In genomic region chr3:34836741-34837267, GRCm38 (mm10) we compare ENCODE assay signal across 13 mouse cellular contexts.
DNase-seq lines count a peak whose midpoint lies in the region; ATAC-seq lines count a peak whose summit lies in the region.
"Had no signal": no experiment of that assay in that cellular context is flagged by ENCODE, and none has a peak within 500 bp of the region (broad histone marks: within the 10 kb centered on the region; RNA-seq: fewer than 3 reads in every experiment).

No protein-coding gene starts in this region.

- H3K27ac ChIP-seq in hindbrain, embryonic 13.5 days = no peak overlapping the region
- no peak overlapping the region for H3K27ac ChIP-seq in hindbrain, embryonic 11.5 days (ENCODE audit: low read depth, low read length)
- no peak overlapping the region for H3K27ac ChIP-seq in embryonic facial prominence, embryonic 12.5 days
- H3K27ac ChIP-seq in forebrain, embryonic 16.5 days (ENCODE audit: low read length) = no peak overlapping the region
- H3K27ac ChIP-seq in neural tube, embryonic 14.5 days (ENCODE audit: low read depth, low read length) = no peak overlapping the region
- H3K27ac ChIP-seq: heart, adult 2 months; liver, embryonic 13.5 days had no signal

- H3K27me3 ChIP-seq in hindbrain, embryonic 13.5 days = 0 out of 2 replicates have a peak, but pooled peaks cover 5% of the 10 kb centered on the region
- H3K27me3 ChIP-seq in hindbrain, embryonic 11.5 days (ENCODE audit: control insufficient read depth, insufficient read depth, low read length) = no peaks in the 10 kb centered on the region
- 0 out of 2 replicates have a peak, but pooled peaks cover 3% of the 10 kb centered on the region for H3K27me3 ChIP-seq in embryonic facial prominence, embryonic 12.5 days
- H3K27me3 ChIP-seq in forebrain, embryonic 16.5 days (replicated peaks; ENCODE audit: control insufficient read depth, insufficient read depth, low read length) = no peaks in the 10 kb centered on the region
- peaks cover 4% of the 10 kb centered on the region; the same call in 1 of the 2 replicates for H3K27me3 ChIP-seq in neural tube, embryonic 14.5 days (ENCODE audit: control insufficient read depth, insufficient read depth, low read length)
- H3K27me3 ChIP-seq: liver, embryonic 13.5 days; megakaryocyte, embryonic 14.5 days had no signal

- no peaks in the 10 kb centered on the region for H3K9me3 ChIP-seq in hindbrain, embryonic 13.5 days
- no peaks in the 10 kb centered on the region for H3K9me3 ChIP-seq in hindbrain, embryonic 11.5 days (ENCODE audit: control insufficient read depth, low read length)
- no peaks in the 10 kb centered on the region for H3K9me3 ChIP-seq in embryonic facial prominence, embryonic 12.5 days
- H3K9me3 ChIP-seq in forebrain, embryonic 16.5 days (ENCODE audit: control insufficient read depth, low read length) = no peaks in the 10 kb centered on the region
- H3K9me3 ChIP-seq in neural tube, embryonic 14.5 days (ENCODE audit: control insufficient read depth, low read length) = no peaks in the 10 kb centered on the region
- H3K9me3 ChIP-seq: liver, embryonic 13.5 days had no signal

- no peak overlapping the region for H3K4me3 ChIP-seq in hindbrain, embryonic 13.5 days
- H3K4me3 ChIP-seq in hindbrain, embryonic 11.5 days (ENCODE audit: low read depth, low read length) = no peak overlapping the region
- H3K4me3 ChIP-seq in embryonic facial prominence, embryonic 12.5 days = no peak overlapping the region
- H3K4me3 ChIP-seq in forebrain, embryonic 16.5 days (replicated peaks; ENCODE audit: low read length) = no peak overlapping the region
- H3K4me3 ChIP-seq in neural tube, embryonic 14.5 days (ENCODE audit: low read depth, low read length) = no peak overlapping the region
- H3K4me3 ChIP-seq: heart, adult 2 months; liver, embryonic 13.5 days; megakaryocyte, embryonic 14.5 days had no signal

- H3K36me3 ChIP-seq in hindbrain, embryonic 13.5 days = no peaks in the 10 kb centered on the region
- no peaks in the 10 kb centered on the region for H3K36me3 ChIP-seq in hindbrain, embryonic 11.5 days (ENCODE audit: control insufficient read depth, insufficient read depth, low read length)
- no peaks in the 10 kb centered on the region for H3K36me3 ChIP-seq in embryonic facial prominence, embryonic 12.5 days
- H3K36me3 ChIP-seq in forebrain, embryonic 16.5 days (ENCODE audit: control insufficient read depth, insufficient read depth) = no peaks in the 10 kb centered on the region
- no peaks in the 10 kb centered on the region for H3K36me3 ChIP-seq in neural tube, embryonic 14.5 days (ENCODE audit: control insufficient read depth, insufficient read depth, low read length)
- H3K36me3 ChIP-seq: liver, embryonic 13.5 days had no signal

- H3K4me1 ChIP-seq in hindbrain, embryonic 13.5 days (replicated peaks) = peaks cover 21% of the 10 kb centered on the region
- no peaks in the 10 kb centered on the region for H3K4me1 ChIP-seq in hindbrain, embryonic 11.5 days (replicated peaks; ENCODE audit: control insufficient read depth, insufficient read depth, low read length)
- H3K4me1 ChIP-seq in embryonic facial prominence, embryonic 12.5 days = peaks cover 4% of the 10 kb centered on the region; the same call in 1 of the 2 replicates
- peaks cover 21% of the 10 kb centered on the region for H3K4me1 ChIP-seq in forebrain, embryonic 16.5 days (replicated peaks; ENCODE audit: control insufficient read depth, insufficient read depth, low read length)
- H3K4me1 ChIP-seq in neural tube, embryonic 14.5 days (ENCODE audit: control insufficient read depth, insufficient read depth, low read length) = peaks cover 10% of the 10 kb centered on the region
- H3K4me1 ChIP-seq: liver, embryonic 13.5 days; megakaryocyte, embryonic 14.5 days had no signal

- no peak overlapping the region for H3K9ac ChIP-seq in hindbrain, embryonic 13.5 days
- H3K9ac ChIP-seq in hindbrain, embryonic 11.5 days (ENCODE audit: low read depth, low read length) = no peak overlapping the region
- no peak overlapping the region for H3K9ac ChIP-seq in embryonic facial prominence, embryonic 12.5 days
- H3K9ac ChIP-seq in forebrain, embryonic 16.5 days (replicated peaks; ENCODE audit: low read depth, low read length) = no peak overlapping the region
- H3K9ac ChIP-seq in neural tube, embryonic 14.5 days (replicated peaks; ENCODE audit: low read depth, low read length) = no peak overlapping the region
- H3K9ac ChIP-seq: liver, embryonic 13.5 days had no signal

- no peak overlapping the region for H3K4me2 ChIP-seq in hindbrain, embryonic 13.5 days
- H3K4me2 ChIP-seq in hindbrain, embryonic 11.5 days (replicated peaks; ENCODE audit: low read depth, low read length) = no peak overlapping the region
- no peak overlapping the region for H3K4me2 ChIP-seq in embryonic facial prominence, embryonic 12.5 days (replicated peaks)
- no peak overlapping the region for H3K4me2 ChIP-seq in forebrain, embryonic 16.5 days (ENCODE audit: low read length)
- no peak overlapping the region for H3K4me2 ChIP-seq in neural tube, embryonic 14.5 days (ENCODE audit: low read depth, low read length)
- H3K4me2 ChIP-seq: liver, embryonic 13.5 days had no signal

- WGBS in hindbrain, embryonic 13.5 days = 55% methylated on average over 8 of the region's 8 CpGs
- WGBS in hindbrain, embryonic 11.5 days = 75% methylated on average over 8 of the region's 8 CpGs
- 59% methylated on average over 8 of the region's 8 CpGs for WGBS in embryonic facial prominence, embryonic 12.5 days
- WGBS in forebrain, embryonic 16.5 days = 31% methylated on average over 8 of the region's 8 CpGs
- 23% methylated on average over 8 of the region's 8 CpGs for WGBS in neural tube, embryonic 14.5 days

- ATAC-seq in hindbrain, embryonic 13.5 days (ENCODE audit: low FRiP score) = peak; percentile 75
- no peak for ATAC-seq in hindbrain, embryonic 11.5 days (ENCODE audit: low FRiP score)
- 0 out of 2 replicates have a peak, but pooled peaks have one; percentile 22 for ATAC-seq in embryonic facial prominence, embryonic 12.5 days (ENCODE audit: insufficient number of reproducible peaks, insufficient read depth, low FRiP score, low TSS enrichment)
- ATAC-seq in forebrain, embryonic 16.5 days = peak; percentile 67
- peak; percentile 84 for ATAC-seq in neural tube, embryonic 14.5 days (ENCODE audit: low read depth)

- no peak for DNase-seq in hindbrain, embryonic 11.5 days (ENCODE audit: low spot score)
- DNase-seq in urinary bladder, postnatal 36 days (ENCODE audit: low spot score in 2 of 2) = no peak
- no peak for DNase-seq in urinary bladder, postnatal 4 days (ENCODE audit: low spot score in 2 of 2)
- DNase-seq: cerebellum, adult 18-20 months; heart, adult 2 months; kidney, adult 9 months; kidney, postnatal 4 days; liver, embryonic 13.5 days had no signal
